Mouse (Mus musculus) urinary bladder, postnatal 10 days (tissue): ENCODE measurements around the gene Ppil1.
"Not testable (repeated sequence)": the region's sequence is repeated elsewhere in the genome, so short reads cannot be mapped to it uniquely, and the experiment has no call there.

ENCODE experiments used
- DNase-seq: peaks from one replicate; pipeline ENCODE4 v3.0.0; 2022; ENCODE audit warnings: low spot score

The Ppil1 gene

GRCm38 (mm10) chr17:29251608-29252390 lies 12.2 kb downstream of the Ppil1 start:
- no peak for DNase-seq

- not testable (repeated sequence) for DNase-seq
These were observed 13.0 kb downstream of the Ppil1 start for GRCm38 (mm10) chr17:29251006-29251405.

GRCm38 (mm10) chr17:29249512-29249911 lies 14.5 kb downstream of the Ppil1 start:
- no peak for DNase-seq

- DNase-seq: no peak
These were observed 16.1 kb downstream of the Ppil1 start for GRCm38 (mm10) chr17:29247881-29248280.

- DNase-seq: no peak
These were observed 17.4 kb downstream of the Ppil1 start for GRCm38 (mm10) chr17:29246602-29247001.

- DNase-seq: no peak
These were observed 18.3 kb downstream of the Ppil1 start for GRCm38 (mm10) chr17:29245725-29246124.

GRCm38 (mm10) chr17:29244912-29245311 lies 19.1 kb downstream of the Ppil1 start:
- no peak for DNase-seq

- no peak for DNase-seq
These were observed 25.5 kb downstream of the Ppil1 start for GRCm38 (mm10) chr17:29238421-29238945.

GRCm38 (mm10) chr17:29237772-29238420 lies 26.1 kb downstream of the Ppil1 start, which contains the start of gene Cpne5:
Cpne5 (minus strand) TSS chr17:29238167.
- no peak for DNase-seq

GRCm38 (mm10) chr17:29237267-29237771 lies 26.7 kb downstream of the Ppil1 start:
- no peak for DNase-seq

GRCm38 (mm10) chr17:29236111-29236510 lies 27.9 kb downstream of the Ppil1 start:
- DNase-seq: no peak

GRCm38 (mm10) chr17:29231109-29231508 lies 32.9 kb downstream of the Ppil1 start:
- no peak for DNase-seq

GRCm38 (mm10) chr17:29220631-29221030 lies 43.4 kb downstream of the Ppil1 start:
- DNase-seq: no peak

- DNase-seq: no peak
These were observed 46.0 kb downstream of the Ppil1 start for GRCm38 (mm10) chr17:29218017-29218416.

GRCm38 (mm10) chr17:29216078-29216477 lies 47.9 kb downstream of the Ppil1 start:
- no peak for DNase-seq

GRCm38 (mm10) chr17:29214655-29215054 lies 49.3 kb downstream of the Ppil1 start:
- no peak for DNase-seq

- no peak for DNase-seq
These were observed 49.9 kb downstream of the Ppil1 start for GRCm38 (mm10) chr17:29214193-29214456.

- DNase-seq: no peak
These were observed 50.4 kb downstream of the Ppil1 start for GRCm38 (mm10) chr17:29213381-29214192.

- no peak for DNase-seq
These were observed 52.1 kb downstream of the Ppil1 start for GRCm38 (mm10) chr17:29211836-29212235.

GRCm38 (mm10) chr17:29210037-29210436 lies 53.9 kb downstream of the Ppil1 start:
- no peak for DNase-seq

GRCm38 (mm10) chr17:29206052-29206451 lies 57.9 kb downstream of the Ppil1 start:
- DNase-seq: no peak

GRCm38 (mm10) chr17:29202604-29203003 lies 61.4 kb downstream of the Ppil1 start:
- DNase-seq: no peak
